Mouse (Mus musculus) urinary bladder, adult 18-20 months (tissue): ENCODE results near the gene Trp53i13.

Experiments
- DNase-seq, 2 experiments: peaks; one replicate each; pipeline ENCODE4 v3.0.0; 2022; ENCODE audit warnings: low spot score in 2 of 2, mixed read lengths in 2 of 2

The Trp53i13 gene

GRCm38 (mm10) chr11:77508068-77509021 is 7.4 kb downstream of the Trp53i13 start:
- peak; percentile 69 to 73 for DNase-seq

DNA sequence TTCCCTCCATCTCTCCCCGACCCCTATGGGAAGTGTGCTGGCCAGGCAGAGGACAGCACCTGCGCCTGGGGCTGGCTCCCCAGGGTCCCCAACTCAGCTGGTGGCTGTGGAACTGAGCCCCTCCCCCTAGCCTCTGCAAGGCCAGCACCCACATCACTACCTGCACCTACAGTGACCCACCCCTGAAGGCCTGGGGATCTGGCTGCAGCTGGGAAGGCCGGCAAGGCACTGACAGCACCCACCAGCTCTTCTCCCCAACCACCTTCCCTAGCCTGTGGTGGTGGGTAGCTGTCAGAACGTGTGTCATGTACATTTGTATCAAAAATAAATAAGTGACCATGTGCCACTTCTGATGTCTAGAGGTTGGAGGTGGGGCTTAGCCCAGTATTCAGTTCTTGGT is 8.4 kb downstream of the Trp53i13 start:
- DNase-seq: no peak

- no peak for DNase-seq
Observed at GRCm38 (mm10) chr11:77506941-77507340, 8.8 kb downstream of the Trp53i13 start.

DNA sequence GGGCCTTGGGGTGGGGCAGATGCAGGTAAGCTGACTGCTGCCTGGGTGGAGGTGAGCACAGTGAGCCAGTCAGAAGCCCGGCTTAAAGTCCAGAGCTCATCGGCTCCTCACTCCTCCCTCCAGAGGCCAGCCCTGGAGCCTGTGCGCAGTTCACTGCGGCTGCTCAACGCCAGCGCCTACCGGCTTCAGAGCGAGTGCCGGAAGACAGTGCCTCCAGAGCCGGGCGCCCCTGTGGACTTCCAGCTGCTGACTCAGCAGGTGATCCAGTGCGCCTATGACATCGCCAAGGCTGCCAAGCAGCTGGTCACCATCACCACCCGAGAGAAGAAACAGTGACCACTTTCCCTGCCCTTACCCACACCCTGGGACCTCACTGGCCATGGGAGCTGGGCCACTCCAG is 9.5 kb downstream of the Trp53i13 start:
- no peak for DNase-seq

- DNase-seq: no peak
Observed at GRCm38 (mm10) chr11:77505291-77505980, 10.3 kb downstream of the Trp53i13 start.

DNA sequence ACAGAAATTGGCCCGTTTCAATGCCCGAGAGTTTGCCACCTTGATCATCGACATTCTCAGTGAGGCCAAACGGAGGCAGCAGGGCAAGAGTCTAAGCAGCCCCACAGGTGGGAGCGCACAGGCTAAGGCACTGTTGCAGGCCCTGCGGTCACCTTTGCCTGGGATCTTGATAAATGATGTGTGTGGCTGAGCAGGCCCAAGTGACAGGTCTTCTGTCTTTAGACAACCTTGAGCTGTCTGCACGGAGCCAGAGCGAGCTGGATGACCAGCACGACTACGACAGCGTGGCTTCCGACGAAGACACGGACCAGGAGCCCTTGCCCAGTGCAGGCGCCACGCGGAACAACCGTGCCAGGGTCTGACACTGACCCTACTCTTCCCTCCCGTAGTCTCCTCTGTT is 11.4 kb downstream of the Trp53i13 start:
- no peak for DNase-seq

DNA sequence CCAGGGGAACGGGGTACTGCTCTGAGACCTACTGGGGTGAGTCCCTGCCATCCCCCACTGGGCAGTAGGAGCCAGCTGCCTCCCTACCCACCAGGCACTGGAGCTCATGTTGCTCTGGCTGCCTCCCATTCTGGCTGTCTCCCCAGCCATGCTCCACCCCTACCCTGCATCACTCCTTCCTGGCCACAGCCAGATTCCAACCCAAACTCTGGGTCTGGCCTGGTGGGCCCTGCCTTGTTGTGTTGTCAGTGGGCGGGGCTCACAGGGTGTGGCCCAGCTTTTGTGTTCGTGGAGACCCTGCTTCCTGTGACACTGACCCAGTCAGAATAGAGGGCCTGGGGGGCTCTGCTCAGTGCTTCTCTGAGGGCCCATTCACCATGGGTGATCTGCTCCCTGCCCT is 12.3 kb downstream of the Trp53i13 start:
- no peak for DNase-seq

- no peak for DNase-seq
Observed at GRCm38 (mm10) chr11:77502481-77502880, 13.3 kb downstream of the Trp53i13 start.

DNA sequence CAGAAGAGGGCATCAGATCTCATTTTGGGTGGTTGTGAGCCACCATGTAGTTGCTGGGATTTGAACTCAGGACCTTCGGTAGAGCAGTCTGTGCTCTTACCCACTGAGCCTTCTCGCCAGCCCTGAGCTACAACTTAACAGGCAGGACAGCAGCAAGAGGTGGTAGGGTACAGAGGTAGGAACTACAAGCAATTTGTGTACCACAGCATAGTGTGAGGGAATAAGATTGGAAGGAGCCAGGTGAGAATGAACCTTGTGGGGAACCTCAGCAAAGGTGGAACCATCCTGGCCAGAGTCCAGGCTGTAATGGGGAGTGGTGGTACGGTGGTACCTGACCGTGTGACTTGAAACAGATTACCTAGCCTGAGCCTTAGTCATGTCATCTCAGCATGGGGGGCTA is 13.8 kb downstream of the Trp53i13 start:
- no peak for DNase-seq

DNA sequence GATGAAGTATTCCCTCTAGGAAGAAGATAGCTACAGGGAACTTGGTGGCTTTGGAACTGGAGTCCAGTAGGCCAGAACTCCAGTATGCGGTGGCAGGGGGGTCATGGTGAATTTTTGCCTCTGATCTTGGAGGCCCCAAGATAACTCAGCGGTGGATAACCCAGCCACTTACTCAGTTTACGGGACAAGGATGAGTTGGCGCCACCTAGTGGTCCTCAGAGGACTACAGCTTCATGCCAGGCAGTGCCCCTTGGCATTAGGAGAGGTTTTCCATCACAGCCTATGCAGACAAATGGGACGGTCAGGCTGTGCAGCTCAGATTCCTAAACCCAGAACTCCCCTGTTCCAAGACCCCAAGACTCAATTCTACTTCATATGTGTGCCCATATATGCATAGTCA is 14.4 kb downstream of the Trp53i13 start:
- DNase-seq: peak in 1 of 2 experiments; percentile 57

GRCm38 (mm10) chr11:77500361-77501325 is 15.1 kb downstream of the Trp53i13 start:
- DNase-seq: no peak

GRCm38 (mm10) chr11:77499354-77499753 is 16.4 kb downstream of the Trp53i13 start:
- DNase-seq: no peak

DNA sequence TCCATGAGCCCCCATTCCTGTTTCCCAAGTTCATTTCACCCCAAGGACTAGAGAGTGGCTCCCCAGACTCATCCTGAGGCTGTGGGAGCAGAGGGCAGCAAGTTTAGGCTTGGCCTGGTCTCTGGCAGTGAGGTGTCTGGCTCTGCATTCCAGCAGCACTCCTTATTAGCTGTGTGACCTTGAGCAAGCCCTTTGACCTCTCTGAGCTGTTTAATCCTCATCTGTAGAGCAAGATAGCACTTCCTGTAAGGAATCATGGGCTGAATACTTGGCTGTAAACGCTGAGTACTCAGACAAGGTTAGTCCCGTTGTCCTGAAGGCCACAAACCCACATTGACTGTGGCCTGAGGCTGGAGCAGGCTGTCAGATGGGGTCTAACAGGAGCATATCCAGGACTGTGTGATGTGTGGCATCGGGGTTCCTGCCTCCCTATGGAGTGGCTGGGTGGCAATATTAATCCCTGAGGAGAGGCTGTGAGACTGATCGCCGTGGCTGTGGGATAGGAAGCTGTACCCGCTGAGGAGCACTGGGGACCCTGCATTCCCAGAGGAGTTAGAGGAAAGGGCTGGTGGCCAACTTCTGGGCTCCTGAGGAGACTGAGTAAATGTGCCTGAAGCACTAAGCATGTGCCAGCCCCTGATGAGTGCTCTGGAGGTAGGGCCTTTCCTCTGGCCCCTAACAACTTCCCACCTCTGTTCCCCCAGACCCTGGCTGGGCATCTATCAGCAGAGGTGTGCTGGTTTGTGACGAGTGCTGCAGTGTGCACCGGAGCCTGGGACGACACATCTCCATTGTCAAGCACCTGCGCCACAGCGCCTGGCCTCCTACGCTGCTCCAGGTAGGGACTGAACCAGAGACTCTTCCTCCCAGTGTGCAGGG is 17.3 kb downstream of the Trp53i13 start:
- DNase-seq: no peak

DNA sequence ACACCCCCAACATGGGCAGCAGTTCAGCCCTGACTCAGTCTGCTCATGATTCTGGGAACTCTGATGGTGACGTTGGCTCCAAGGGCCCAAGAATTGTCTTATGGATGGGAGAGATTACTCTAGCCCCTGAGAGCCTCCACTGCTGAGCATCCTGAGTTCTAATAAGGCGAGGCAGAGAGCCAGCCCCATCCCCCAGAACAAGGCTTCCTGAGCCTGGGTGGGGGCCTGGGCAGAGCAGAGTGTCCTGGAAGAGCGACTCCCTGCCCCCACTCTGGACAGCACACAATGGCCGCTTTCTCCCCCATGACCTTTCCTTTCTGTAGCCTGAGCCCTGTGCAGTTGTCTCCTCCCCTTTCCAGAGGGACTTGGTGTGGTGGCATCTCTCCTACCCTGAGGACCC is 17.9 kb downstream of the Trp53i13 start:
- DNase-seq: no peak

DNA sequence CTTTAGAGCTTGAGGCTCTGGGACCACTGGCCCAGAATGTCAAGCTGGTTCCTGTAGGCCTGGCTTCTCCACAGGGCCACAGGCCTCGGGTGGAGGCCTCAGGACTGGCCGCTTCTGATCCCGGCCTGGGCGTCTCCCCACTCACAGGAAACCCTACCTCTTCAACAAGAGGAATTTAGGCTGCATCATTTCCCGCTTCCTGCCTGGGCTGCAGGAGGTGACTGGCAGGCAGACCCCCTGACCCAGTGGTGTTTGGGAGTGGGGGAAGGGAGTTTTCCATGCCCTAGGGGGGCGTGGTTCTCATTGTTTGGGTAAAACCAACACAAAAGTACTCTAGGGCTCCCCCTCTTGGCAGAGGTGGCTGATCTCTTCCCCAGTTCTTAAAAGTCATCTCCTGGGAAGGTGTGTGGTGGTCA is 18.4 kb downstream of the Trp53i13 start:
- DNase-seq: peak in 1 of 2 experiments; percentile 44

DNA sequence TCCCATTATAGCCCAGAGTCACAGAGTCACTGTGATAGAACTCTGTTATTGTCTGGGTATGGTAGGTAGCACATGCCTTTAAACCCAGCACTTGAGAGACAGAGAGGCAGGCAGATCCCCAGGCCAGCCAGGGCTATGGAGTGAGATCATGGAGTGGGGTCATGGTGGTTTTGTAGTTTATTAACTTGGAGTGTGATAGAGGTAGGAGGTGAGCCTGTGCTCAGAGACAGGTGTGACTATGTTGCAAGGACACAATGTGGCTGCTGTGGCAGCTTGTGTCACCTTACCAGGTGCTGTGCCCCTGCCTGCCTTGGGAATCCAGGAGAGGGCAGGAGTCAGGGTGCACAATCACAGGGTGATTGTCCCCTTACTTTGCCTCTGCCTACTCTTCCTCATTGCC is 20.3 kb downstream of the Trp53i13 start:
- DNase-seq: no peak

- DNase-seq: no peak
Observed at GRCm38 (mm10) chr11:77494782-77495181, 21.0 kb downstream of the Trp53i13 start.

GRCm38 (mm10) chr11:77494344-77494676 is 21.5 kb downstream of the Trp53i13 start:
- no peak for DNase-seq

DNA sequence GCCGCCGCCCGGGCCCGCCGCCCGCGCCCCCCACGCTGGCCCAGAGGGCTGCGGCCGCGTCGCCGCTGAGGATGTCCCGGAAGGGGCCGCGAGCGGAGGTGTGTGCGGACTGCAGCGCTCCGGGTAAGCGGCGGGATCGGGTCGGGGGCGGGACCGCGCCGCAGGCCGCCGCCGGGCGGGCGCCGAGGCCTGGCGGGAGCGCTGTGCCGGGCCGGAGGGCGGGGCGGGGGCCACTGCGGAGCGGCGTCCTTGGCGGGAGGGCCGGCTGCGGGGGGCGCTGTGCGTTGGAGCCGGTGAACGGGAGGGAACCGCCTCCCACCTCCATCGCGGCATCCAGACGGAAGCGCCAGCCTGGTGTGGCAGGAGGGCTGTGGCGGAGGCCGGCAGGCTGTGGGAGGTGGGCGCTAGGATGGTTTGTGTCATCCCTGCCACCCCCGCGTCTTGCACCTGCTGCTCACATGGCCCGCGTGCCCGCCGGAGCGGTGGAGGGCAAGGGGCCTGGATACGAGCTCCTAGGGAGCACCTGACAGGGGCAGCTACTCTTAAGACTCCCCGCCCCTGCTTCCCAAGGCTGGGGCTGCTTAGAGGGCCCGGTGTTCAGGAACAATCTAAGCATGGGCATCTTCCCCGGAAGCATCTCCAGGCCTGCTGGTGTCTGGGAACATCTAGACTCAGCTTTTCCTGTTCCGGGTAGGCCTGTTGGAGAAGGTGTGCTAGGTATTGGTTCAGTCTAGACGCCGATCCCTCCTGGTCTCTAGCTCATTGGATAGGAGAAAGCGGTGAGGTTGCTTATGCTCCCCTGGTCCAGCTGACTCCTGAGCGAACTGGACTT is 22.1 kb downstream of the Trp53i13 start, which contains the start of gene Git1:
TSS of gene Git1 (plus strand) at position 51 of the 832 bp plus-strand sequence.
- DNase-seq: peak in 1 of 2 experiments; percentile 43

- DNase-seq: peak; percentile 84 to 92
Observed at GRCm38 (mm10) chr11:77492911-77493332, 22.9 kb downstream of the Trp53i13 start.
